Mouse (Mus musculus) hindbrain, embryonic 10.5 days (tissue): ENCODE data around the gene Clec4n. TPM values are rescaled to one million over a fixed set of nuclear protein-coding genes. Genes with fewer than 3 reads are reported as not detected.
"Not testable (repeated sequence)": the region's sequence is repeated elsewhere in the genome, so short reads cannot be mapped to it uniquely, and the experiment has no call there.

Experiments used
- DNase-seq: peaks from one replicate; pipeline ENCODE4 v3.0.0-alpha.2; 2017; ENCODE audit warnings: low spot score
- H3K27ac ChIP-seq: fragments of 300-500 bp; sonication (generic); 2 replicates; pipeline ENCODE4 v1.5.1; 2016; ENCODE audit warnings: mild to moderate bottlenecking, moderate library complexity
- H3K27me3 ChIP-seq: fragments of 300-500 bp; sonication (generic); 2 replicates; pipeline ENCODE4 v1.6.1; 2016; ENCODE audit warnings: mild to moderate bottlenecking; ENCODE audit not compliant: poor library complexity, insufficient read depth, severe bottlenecking
- H3K36me3 ChIP-seq: fragments of 300-500 bp; sonication (generic); 2 replicates; pipeline ENCODE4 v1.6.1; 2016; ENCODE audit warnings: mild to moderate bottlenecking, moderate library complexity
- H3K4me1 ChIP-seq: fragments of 300-500 bp; sonication (generic); replicated peaks from 2 replicates; pipeline ENCODE4 v1.6.1; 2016; ENCODE audit warnings: mild to moderate bottlenecking
- H3K4me3 ChIP-seq: fragments of 300-500 bp; sonication (generic); 2 replicates; pipeline ENCODE4 v1.5.1; 2016; ENCODE audit warnings: mild to moderate bottlenecking, moderate library complexity
- H3K9me3 ChIP-seq: fragments of 300-500 bp; sonication (generic); 2 replicates; pipeline ENCODE4 v1.6.1; 2016; ENCODE audit warnings: mild to moderate bottlenecking, moderate library complexity
- WGBS: fragments of 180-500 bp; shearing (Covaris S2); methylation state at CpG from one replicate; pipeline ENCODE4 v1.1.7; 2016; 5-methylcytosine and 5-hydroxymethylcytosine counted together
- polyA plus RNA-seq: library from polyadenylated mRNA; unstranded; fragments of >200 nt; fragmentation: Nextera tagmentation; extraction: Ambion mirVana; gene quantifications from 2 replicates; pipeline ENCODE4 v1.2.1, GENCODE M21; 2016

Clec4n gene
- polyA plus RNA-seq = 0.18 TPM in 1 of 2 replicates, not detected in the other

DNA sequence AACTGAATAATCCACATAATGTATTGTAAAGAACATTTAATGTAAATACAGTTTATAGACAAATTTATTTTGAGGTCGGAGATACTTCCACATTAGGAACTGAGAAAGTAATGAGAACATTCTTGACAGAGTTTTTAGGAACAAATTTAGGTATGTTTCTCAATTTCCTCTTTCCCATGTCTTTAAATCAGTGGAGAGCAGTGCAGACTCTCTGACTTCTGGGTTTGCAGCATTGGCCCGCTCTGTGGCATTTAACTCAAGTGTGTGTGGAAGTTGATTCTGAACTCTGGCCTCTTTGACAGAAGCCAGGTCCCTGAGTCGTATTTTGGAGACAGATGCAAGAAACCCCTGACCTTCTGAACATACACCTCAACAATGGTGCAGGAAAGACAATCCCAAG, at the start of gene Clec4n:
Gene Clec4n, plus strand, starts transcription at position 200 of the 400 bp plus-strand sequence.
- Histone ChIP-seq H3K27me3 (no peaks in the 10 kb centered on the region), H3K4me3 (no peak within 1 kb of the TSS), H3K9me3 (no peaks in the 10 kb centered on the region), H3K27ac (no peak within 1 kb of the TSS), H3K36me3 (no peaks in the 10 kb centered on the region), H3K4me1 (no peaks in the 10 kb centered on the region)
- 71% methylated on average over 3 of the region's 3 CpGs for WGBS
- no peak for DNase-seq

- not testable (repeated sequence) for H3K27ac ChIP-seq, H3K27me3 ChIP-seq, H3K4me3 ChIP-seq, H3K4me1 ChIP-seq, H3K9me3 ChIP-seq, DNase-seq, H3K36me3 ChIP-seq
- 72% methylated on average over 2 of the region's 2 CpGs for WGBS
These were observed 44.8 kb upstream of the Clec4n start for GRCm38 (mm10) chr6:123184862-123185261.

DNA sequence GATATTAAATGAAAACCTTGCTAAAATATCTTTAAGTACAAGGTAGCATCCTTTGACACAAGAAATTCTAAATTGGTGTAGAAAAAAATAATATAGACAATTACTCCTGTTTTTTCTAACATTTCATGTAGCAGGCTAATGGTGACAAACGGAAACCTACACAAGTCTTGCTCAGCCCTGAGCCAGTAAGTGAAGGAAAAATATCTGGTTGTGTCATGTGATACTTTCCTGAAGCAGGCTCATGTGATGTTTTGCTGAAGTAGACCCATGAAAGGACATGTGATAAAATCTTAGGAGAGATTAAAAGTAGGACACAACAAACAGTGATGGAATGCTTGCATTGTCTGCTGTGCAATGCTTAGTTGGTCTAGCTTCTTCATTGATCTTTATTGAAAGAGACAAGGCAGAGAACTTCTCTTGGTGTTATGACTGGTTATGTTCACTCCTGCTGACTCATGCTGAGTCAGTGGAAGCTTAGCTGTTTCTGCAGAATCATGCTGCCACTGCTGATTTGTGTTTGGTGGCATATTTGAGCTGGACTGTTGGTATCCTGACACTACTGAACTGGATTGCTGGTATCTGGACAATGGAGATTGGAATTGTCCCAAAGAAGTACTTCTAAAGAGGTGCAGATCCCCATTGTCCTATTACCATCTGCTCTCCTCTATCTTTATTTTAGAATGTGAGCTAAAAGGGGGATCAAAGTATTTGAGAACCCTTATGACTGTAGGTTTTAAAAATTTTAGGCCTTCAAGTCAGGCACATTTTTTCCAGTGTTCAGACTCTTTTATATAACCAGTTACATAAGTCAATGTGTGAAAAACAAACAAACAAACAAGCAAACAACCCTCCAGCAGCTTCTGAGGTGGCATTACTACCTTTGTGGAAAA, 22.2 kb upstream of the Clec4n start:
- Histone ChIP-seq H3K9me3 (0 out of 2 replicates have a peak, but pooled peaks cover 8% of the 10 kb centered on the region), H3K4me3 (no peak overlapping the region), H3K27me3 (no peaks in the 10 kb centered on the region), H3K4me1 (no peaks in the 10 kb centered on the region), H3K27ac (no peak overlapping the region), H3K36me3 (no peaks in the 10 kb centered on the region)
- DNase-seq = no peak
- WGBS = 85% methylated on average over 1 of the region's 1 CpGs

DNA sequence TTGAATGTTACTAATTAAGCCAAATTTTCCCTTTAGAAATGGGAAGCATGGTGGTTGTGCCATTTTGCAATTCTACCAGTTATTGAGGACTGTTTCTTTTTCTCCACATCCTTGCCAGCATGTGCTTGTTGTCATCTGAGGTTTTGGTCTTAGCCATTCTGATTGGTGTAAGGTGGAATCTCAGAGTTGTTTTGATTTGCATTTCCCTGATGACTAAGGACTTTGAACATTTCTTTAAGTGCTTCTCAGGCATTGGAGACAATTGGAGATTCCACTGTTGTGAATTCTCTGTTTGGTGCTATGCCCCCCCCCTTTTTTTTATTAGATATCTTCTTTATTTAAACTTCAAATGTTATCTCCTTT, 21.6 kb upstream of the Clec4n start:
- H3K27ac ChIP-seq, H3K27me3 ChIP-seq, H3K4me1 ChIP-seq, H3K36me3 ChIP-seq, H3K4me3 ChIP-seq, H3K9me3 ChIP-seq, DNase-seq: not testable (repeated sequence)

DNA sequence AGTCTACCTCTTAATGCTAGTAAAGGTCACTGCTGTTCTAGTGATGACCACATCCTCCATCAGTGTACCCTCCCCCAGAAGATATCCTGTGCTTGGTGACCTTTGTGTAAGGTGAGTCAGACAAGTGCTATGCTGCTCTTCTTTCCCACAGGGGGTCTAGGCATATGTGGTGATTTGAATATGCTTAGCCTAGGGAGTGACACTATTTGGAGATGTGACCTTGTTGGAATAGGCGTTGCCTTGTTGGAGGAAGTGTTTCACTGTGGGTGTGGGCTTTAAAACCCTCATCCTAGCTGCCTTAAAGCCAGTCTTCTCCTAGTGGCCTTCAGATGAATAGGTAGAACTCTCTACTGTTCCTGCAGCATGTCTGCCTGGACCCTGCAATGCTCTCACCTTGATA, 17.9 kb upstream of the Clec4n start:
- WGBS = 90% methylated on average over 1 of the region's 1 CpGs
- Histone ChIP-seq H3K9me3 (0 out of 2 replicates have a peak, but pooled peaks cover 8% of the 10 kb centered on the region), H3K27me3 (no peaks in the 10 kb centered on the region), H3K27ac (no peak overlapping the region), H3K4me3 (no peak overlapping the region), H3K4me1 (no peaks in the 10 kb centered on the region), H3K36me3 (no peaks in the 10 kb centered on the region)
- DNase-seq = no peak

DNA sequence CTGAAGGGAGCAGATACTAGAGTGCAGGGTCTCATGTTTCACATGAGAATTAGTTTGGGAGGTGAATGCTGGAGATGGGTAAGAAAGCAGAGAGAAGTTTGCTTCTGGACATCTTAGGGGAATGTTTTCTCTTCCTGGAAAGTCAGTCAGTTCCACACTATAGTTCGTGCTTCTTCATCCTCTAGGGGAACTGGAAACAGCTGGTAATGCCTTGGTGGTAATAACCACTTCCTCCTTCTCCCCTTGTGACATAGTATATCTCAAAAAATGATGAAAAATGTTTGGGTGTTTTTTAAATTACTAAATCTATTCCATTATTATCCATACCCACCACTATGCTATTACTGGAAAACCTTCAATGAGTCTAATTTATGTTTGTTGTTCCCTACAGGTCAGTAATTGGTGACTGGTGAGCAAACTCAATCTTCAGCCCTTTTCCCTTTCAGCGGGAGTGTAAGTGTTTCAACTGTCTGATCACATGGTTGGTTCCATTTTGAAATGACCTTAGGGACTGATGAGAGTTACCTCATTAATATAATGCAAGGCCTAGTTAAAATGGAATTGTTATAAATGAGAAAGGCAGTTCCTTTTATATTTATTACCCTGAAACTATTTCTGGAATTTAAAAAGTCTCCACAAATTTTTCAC, 2.0 kb upstream of the Clec4n start:
- Histone ChIP-seq H3K27ac (no peak overlapping the region), H3K36me3 (no peaks in the 10 kb centered on the region), H3K9me3 (no peaks in the 10 kb centered on the region), H3K4me1 (no peaks in the 10 kb centered on the region), H3K27me3 (no peaks in the 10 kb centered on the region), H3K4me3 (no peak overlapping the region)
- DNase-seq = no peak
- 73% methylated on average over 2 of the region's 2 CpGs for WGBS

DNA sequence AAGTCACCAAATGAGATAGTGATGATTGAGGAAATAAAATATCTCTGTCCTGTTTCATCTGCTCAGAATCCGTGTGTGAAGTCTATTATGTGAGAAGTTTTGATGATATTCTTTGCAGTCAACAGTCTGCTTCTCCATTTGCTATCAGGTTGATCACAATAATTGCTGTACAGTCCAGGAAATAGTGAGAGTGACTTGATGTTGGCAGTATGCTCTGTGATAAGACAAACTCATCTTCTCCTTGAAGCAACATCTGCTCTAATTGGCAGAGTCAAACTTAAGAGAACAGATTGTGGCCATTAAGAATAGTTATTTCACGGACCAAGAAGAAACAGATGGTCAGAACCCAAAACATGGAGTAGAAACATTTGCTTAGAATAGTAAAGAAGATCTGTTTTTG, 1.5 kb downstream of the Clec4n start:
- 77% methylated on average over 2 of the region's 2 CpGs for WGBS
- H3K4me1 ChIP-seq = no peaks in the 10 kb centered on the region
- no peaks in the 10 kb centered on the region for H3K27me3 ChIP-seq
- no peak overlapping the region for H3K27ac ChIP-seq
- no peaks in the 10 kb centered on the region for H3K36me3 ChIP-seq
- DNase-seq = no peak
- no peak overlapping the region for H3K4me3 ChIP-seq
- no peaks in the 10 kb centered on the region for H3K9me3 ChIP-seq

DNA sequence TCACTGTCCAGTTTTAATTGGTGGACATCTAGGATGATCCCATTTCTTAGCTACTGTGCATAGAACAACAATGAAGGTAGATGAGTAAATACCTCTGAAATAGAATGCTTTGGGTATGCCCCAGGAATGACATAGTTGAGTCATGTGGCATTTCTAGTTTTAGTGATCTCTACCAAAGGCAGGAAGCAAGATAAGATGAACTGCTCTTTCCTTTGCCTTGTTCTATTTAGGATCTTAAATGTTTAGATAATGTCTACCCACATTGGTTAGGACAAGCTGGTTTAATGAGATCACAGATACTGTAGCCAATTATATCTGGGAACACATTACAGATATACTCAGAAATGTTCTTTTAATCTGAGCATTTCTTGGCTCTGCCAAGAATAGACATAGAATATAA, 7.9 kb downstream of the Clec4n start:
- no peaks in the 10 kb centered on the region for H3K9me3 ChIP-seq
- H3K27ac ChIP-seq = no peak overlapping the region
- no peaks in the 10 kb centered on the region for H3K4me1 ChIP-seq
- no peak overlapping the region for H3K4me3 ChIP-seq
- no peaks in the 10 kb centered on the region for H3K36me3 ChIP-seq
- H3K27me3 ChIP-seq = no peaks in the 10 kb centered on the region
- DNase-seq = no peak

DNA sequence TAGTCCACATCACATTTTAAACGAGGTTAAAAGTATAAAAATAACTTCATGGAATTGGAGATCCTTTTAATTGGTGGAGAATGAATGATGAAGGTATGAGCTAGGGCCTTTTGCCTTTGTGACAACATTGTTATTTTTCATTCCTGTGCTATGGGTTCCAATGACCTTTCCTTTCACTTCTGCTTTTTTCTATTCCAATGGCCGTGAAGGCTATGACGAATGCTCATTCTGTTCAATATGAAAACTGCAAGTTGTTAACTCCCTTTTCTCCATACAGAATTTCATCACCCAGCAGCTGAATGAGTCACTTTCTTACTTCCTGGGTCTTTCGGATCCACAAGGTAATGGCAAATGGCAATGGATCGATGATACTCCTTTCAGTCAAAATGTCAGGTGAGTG, 14.6 kb downstream of the Clec4n start:
- H3K27ac ChIP-seq = no peak overlapping the region
- no peaks in the 10 kb centered on the region for H3K27me3 ChIP-seq
- no peak for DNase-seq
- 88% methylated on average over 5 of the region's 5 CpGs for WGBS
- H3K4me1 ChIP-seq = no peaks in the 10 kb centered on the region
- no peak overlapping the region for H3K4me3 ChIP-seq
- no peaks in the 10 kb centered on the region for H3K36me3 ChIP-seq
- H3K9me3 ChIP-seq = 0 out of 2 replicates have a peak, but pooled peaks cover 3% of the 10 kb centered on the region

DNA sequence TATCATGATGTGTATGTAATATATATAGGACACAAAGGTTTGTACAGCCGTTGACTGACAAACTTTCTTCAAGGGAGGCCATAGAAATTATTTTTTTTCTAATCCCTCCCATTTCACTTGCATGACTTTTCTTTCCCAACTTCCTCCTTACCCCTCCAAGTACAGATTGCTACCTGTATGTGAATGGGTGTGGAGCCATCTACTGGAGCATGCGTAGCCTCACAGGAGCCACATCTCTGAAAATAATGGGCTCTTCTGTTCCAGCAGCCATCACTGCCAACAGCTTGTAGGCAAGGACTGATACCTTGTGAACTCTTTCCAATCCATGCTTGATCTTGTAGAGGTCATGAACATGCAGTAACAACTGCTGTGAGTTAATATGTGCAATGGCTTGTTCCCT, 19.2 kb downstream of the Clec4n start:
- not testable (repeated sequence) for H3K9me3 ChIP-seq, H3K27me3 ChIP-seq, H3K27ac ChIP-seq, H3K4me3 ChIP-seq, DNase-seq, H3K36me3 ChIP-seq, H3K4me1 ChIP-seq
- 84% methylated on average over 2 of the region's 2 CpGs for WGBS

GRCm38 (mm10) chr6:123252735-123253134, 23.1 kb downstream of the Clec4n start:
- Histone ChIP-seq H3K27ac (no peak overlapping the region), H3K36me3 (no peaks in the 10 kb centered on the region), H3K4me1 (no peaks in the 10 kb centered on the region), H3K27me3 (no peaks in the 10 kb centered on the region), H3K9me3 (no peaks in the 10 kb centered on the region), H3K4me3 (no peak overlapping the region)
- no peak for DNase-seq

DNA sequence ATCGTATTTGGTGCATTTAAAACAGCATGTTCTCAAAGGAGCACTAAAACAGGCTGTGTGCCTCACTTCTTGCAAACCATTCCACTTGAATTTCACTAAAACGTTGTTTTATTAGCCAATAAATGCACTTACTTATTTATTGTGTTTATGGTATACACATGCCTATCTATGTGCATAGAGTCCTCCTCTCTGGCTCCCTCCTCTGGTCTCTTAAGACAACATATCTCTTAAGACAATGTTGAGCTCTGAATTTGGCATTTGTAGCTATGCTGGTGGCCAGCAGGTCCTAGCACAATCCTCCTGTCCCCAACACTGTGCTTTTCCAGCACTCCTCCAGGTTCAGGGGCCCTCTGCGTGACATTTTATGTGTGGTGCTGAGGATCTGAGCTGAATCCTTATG, 29.3 kb downstream of the Clec4n start:
- H3K4me1 ChIP-seq = no peaks in the 10 kb centered on the region
- no peaks in the 10 kb centered on the region for H3K36me3 ChIP-seq
- no peak overlapping the region for H3K4me3 ChIP-seq
- no peak for DNase-seq
- 82% methylated on average over 3 of the region's 3 CpGs for WGBS
- no peaks in the 10 kb centered on the region for H3K9me3 ChIP-seq
- no peak overlapping the region for H3K27ac ChIP-seq
- no peaks in the 10 kb centered on the region for H3K27me3 ChIP-seq

DNA sequence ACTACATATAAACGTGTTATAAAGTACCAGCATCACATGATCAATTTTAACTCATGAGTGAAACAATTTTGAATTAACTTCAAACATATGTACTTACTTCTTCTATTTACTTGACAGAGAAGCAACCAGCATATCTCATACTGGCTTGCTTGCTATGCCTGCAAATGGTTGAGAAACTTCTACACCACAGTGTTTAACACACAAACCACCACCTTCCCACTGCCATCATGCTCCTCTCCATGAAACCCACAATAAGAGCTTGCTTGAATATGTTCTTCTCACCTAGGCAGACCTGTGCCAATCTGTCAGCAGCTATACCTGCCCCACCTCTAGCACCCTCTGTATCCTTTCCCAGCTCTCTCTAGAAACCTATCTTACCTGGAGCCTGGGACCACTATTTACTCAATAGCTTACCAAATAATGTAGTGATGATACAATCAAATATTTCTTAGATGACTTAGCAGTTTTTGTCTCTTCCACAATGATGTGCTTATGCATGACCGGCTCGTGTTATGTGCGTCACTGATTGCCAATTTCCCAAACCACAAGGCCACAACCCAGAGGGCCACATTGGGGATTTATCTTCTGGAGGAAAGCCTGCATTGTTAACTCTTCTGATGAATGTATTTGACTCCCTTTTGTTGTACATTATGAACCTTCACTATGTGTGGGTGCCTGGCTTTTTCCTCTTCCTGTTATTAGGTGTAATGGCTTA, 30.4 kb downstream of the Clec4n start:
- WGBS = 91% methylated on average over 4 of the region's 4 CpGs
- no peaks in the 10 kb centered on the region for H3K36me3 ChIP-seq
- no peak overlapping the region for H3K27ac ChIP-seq

More for the DNA sequence above, 30.4 kb downstream of the Clec4n start:
- no peaks in the 10 kb centered on the region for H3K4me1 ChIP-seq
- DNase-seq = no peak
- H3K27me3 ChIP-seq = no peaks in the 10 kb centered on the region
- no peak overlapping the region for H3K4me3 ChIP-seq
- no peaks in the 10 kb centered on the region for H3K9me3 ChIP-seq
